Mouse (Mus musculus) ovary, postnatal 14 days (tissue): ENCODE data around the gene B2m.

Source experiments
- DNase-seq: peaks from one replicate; pipeline ENCODE4 v3.0.0; 2022; ENCODE audit warnings: low spot score

The B2m gene

GRCm38 (mm10) chr2:122194509-122194929, 47.0 kb downstream of the B2m start:
- no peak for DNase-seq

GRCm38 (mm10) chr2:122201501-122201900, 54.0 kb downstream of the B2m start:
- DNase-seq: no peak
